Mouse (Mus musculus) kidney, postnatal 0 days (tissue): Measurements from ENCODE around the gene Krtap4-2. TPM values are rescaled to one million over a fixed set of nuclear protein-coding genes. Genes with fewer than 3 reads are reported as not detected.

ENCODE experiments used
- ATAC-seq: fragments of 200-750 bp; cut with Nextera tagmentation; replicated peaks from 2 replicates; pipeline ENCODE4 v1.8.0; 2017; ENCODE audit warnings: low read depth, moderate number of reproducible peaks, moderate TSS enrichment, moderate library complexity; ENCODE audit not compliant: low FRiP score
- DNase-seq: peaks from one replicate; pipeline ENCODE4 v3.0.0-alpha.2; 2016; ENCODE audit warnings: low spot score
- H3K27ac ChIP-seq: fragments of 300-500 bp; sonication (generic); 2 replicates; pipeline ENCODE4 v1.5.1; 2014; ENCODE audit warnings: mild to moderate bottlenecking
- H3K27me3 ChIP-seq: fragments of 300-500 bp; sonication (generic); 2 replicates; pipeline ENCODE4 v1.6.1; 2014; ENCODE audit warnings: low read length, mixed read lengths; ENCODE audit not compliant: insufficient read depth
- H3K36me3 ChIP-seq: fragments of 300-500 bp; sonication (generic); 2 replicates; pipeline ENCODE4 v1.6.1; 2014; ENCODE audit warnings: low read length, mixed read lengths; ENCODE audit not compliant: insufficient read depth
- H3K4me1 ChIP-seq: fragments of 300-500 bp; sonication (generic); replicated peaks from 2 replicates; pipeline ENCODE4 v1.6.1; 2014; ENCODE audit warnings: antibody characterized with exemption, low read length, mixed read lengths; ENCODE audit not compliant: insufficient read depth
- H3K4me2 ChIP-seq: fragments of 300-500 bp; sonication (generic); 2 replicates; pipeline ENCODE4 v1.6.1; 2014; ENCODE audit warnings: mild to moderate bottlenecking, low read length, moderate library complexity, mixed read lengths
- H3K4me3 ChIP-seq: fragments of 300-500 bp; sonication (generic); replicated peaks from 2 replicates; pipeline ENCODE4 v1.5.1; 2014; ENCODE audit warnings: low read depth, low read length
- H3K9ac ChIP-seq: fragments of 300-500 bp; sonication (generic); 2 replicates; pipeline ENCODE4 v1.6.1; 2014; ENCODE audit warnings: low read depth, low read length
- H3K9me3 ChIP-seq: fragments of 300-500 bp; sonication (generic); replicated peaks from 2 replicates; pipeline ENCODE4 v1.6.1; 2016; ENCODE audit warnings: low read length, inconsistent platforms, mixed read lengths
- CTCF ChIP-seq: IDR thresholded peaks from 2 replicates; pipeline ENCODE4 v1.5.1; 2016; ENCODE audit warnings: antibody characterized with exemption, low read depth, mild to moderate bottlenecking, moderate library complexity
- WGBS: fragments of 180-500 bp; shearing (Covaris S2); extraction: QIAGEN DNeasy Blood & Tissue Kit; methylation state at CpG from one replicate; pipeline ENCODE4 v1.1.7; 2014; 5-methylcytosine and 5-hydroxymethylcytosine counted together
- polyA plus RNA-seq: library from polyadenylated mRNA; unstranded; fragments of >200 nt; fragmentation: Nextera tagmentation; extraction: Ambion mirVana; gene quantifications from 2 replicates; pipeline ENCODE4 v1.2.1, GENCODE M21; 2015

The Krtap4-2 gene
- polyA plus RNA-seq, 1 experiment from 2014 or later, result not detected

DNA sequence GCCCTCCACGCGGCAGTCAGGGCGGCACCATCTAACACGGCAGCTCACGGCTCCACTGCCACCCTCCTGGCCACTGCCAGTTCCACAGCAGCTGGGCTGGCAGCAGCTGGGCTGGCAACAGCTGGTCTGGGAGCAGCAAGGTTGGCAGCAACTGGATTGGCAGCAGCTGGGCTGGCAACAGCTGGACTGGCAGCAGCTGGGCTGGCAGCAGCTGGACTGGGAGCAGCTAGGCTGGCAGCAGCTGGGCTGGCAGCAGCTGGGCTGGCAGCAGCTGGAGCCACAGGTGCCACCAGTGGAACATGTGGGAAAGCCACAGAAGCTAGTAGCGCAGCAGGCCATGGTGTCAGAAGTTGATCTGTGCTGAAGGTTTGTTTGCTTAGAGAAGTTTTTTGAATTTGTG is 43.9 kb downstream of the Krtap4-2 start, which contains the start of gene Krtap1-3:
Gene Krtap1-3 (minus strand): TSS at position 359 of the 400 bp plus-strand sequence.
- WGBS, result 82% methylated on average over 6 of the region's 6 CpGs
- Histone ChIP-seq H3K9ac (no peak within 1 kb of the TSS), H3K9me3 (no peaks in the 10 kb centered on the region), H3K27me3 (no peaks in the 10 kb centered on the region), H3K36me3 (no peaks in the 10 kb centered on the region), H3K4me3 (no peak within 1 kb of the TSS), H3K27ac (no peak within 1 kb of the TSS), H3K4me1 (no peaks in the 10 kb centered on the region), H3K4me2 (no peak within 1 kb of the TSS)
- ATAC-seq (no peak), DNase-seq (no peak)
- TF ChIP-seq CTCF, result no peak

DNA sequence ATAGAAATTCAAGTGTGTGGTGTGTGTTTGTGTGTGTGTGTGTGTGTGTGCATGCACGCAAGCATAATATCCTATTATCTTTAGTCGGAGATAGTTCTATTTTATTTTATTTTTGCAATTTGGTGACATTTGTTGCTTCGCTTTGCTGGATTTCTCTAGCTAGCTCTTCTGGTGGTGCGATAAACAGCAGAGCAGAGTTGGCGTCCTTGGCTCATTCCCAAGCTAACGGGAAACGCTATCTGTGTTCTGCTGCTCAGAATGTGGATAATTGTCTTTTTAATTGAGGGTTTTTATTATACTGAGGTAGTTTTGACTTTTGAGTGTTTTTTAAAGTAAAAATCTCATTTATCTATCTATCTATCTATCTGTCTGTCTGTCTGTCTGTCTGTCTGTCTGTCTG is 49.8 kb downstream of the Krtap4-2 start:
- Histone ChIP-seq H3K27ac (no peak overlapping the region), H3K36me3 (no peaks in the 10 kb centered on the region), H3K4me2 (no peak overlapping the region), H3K9me3 (no peaks in the 10 kb centered on the region), H3K4me3 (no peak overlapping the region), H3K4me1 (no peaks in the 10 kb centered on the region), H3K27me3 (no peaks in the 10 kb centered on the region), H3K9ac (no peak overlapping the region)
- WGBS, result 87% methylated on average over 7 of the region's 7 CpGs
- no peak for TF ChIP-seq CTCF
- DNase-seq, result no peak
- no peak for ATAC-seq

Other genes starting within 250 kb of the Krtap4-2 start
- 35.5 and 42.6 TPM in 2 replicates for gene Krt10, start 245.7 kb downstream of the Krtap4-2 start, polyA plus RNA-seq
- not detected in 2 replicates for gene Krt12, start 212.8 kb downstream of the Krtap4-2 start, polyA plus RNA-seq
- gene Krt20, start 196.9 kb downstream of the Krtap4-2 start, polyA plus RNA-seq, result 3.6 and 5.0 TPM in 2 replicates
- 30.6 and 31.8 TPM in 2 replicates for gene Krt23, start 141.9 kb downstream of the Krtap4-2 start, polyA plus RNA-seq
- gene Krt39, start 113.7 kb downstream of the Krtap4-2 start, polyA plus RNA-seq, result 0.45 and 0.46 TPM in 2 replicates
- not detected in 2 replicates for gene Krt40, start 91.9 kb downstream of the Krtap4-2 start, polyA plus RNA-seq
- gene Krtap3-3, start 84.2 kb downstream of the Krtap4-2 start, polyA plus RNA-seq, result not detected in 2 replicates
- not detected in 2 replicates for gene Krtap3-2, start 78.2 kb downstream of the Krtap4-2 start, polyA plus RNA-seq
- not detected in 2 replicates for gene Gm11939, start 75.6 kb downstream of the Krtap4-2 start, polyA plus RNA-seq
- gene Krtap3-1, start 68.5 kb downstream of the Krtap4-2 start, polyA plus RNA-seq, result not detected in 2 replicates
- not detected in 2 replicates for gene Krtap1-5, start 54.1 kb downstream of the Krtap4-2 start, polyA plus RNA-seq
- gene Krtap1-4, start 51.4 kb downstream of the Krtap4-2 start, polyA plus RNA-seq, result not detected in 2 replicates
- not detected in 2 replicates for gene Krtap1-3, start 43.7 kb downstream of the Krtap4-2 start, polyA plus RNA-seq
- gene Krtap9-3, start 37.0 kb downstream of the Krtap4-2 start, polyA plus RNA-seq, result not detected in 2 replicates
- gene Gm11938, start 31.8 kb downstream of the Krtap4-2 start, polyA plus RNA-seq, result not detected in 2 replicates
- not detected in 2 replicates for gene Gm11937, start 24.9 kb downstream of the Krtap4-2 start, polyA plus RNA-seq
- gene Krtap2-4, start 20.2 kb downstream of the Krtap4-2 start, polyA plus RNA-seq, result not detected in 2 replicates
- not detected in 2 replicates for gene Gm11562, start 14.6 kb downstream of the Krtap4-2 start, polyA plus RNA-seq
- gene Krtap4-1, start 6.8 kb downstream of the Krtap4-2 start, polyA plus RNA-seq, result not detected in 2 replicates
- not detected in 2 replicates for gene Krtap4-7, start 9.0 kb upstream of the Krtap4-2 start, polyA plus RNA-seq
- gene Gm11555, start 15.2 kb upstream of the Krtap4-2 start, polyA plus RNA-seq, result not detected in 2 replicates
- gene Gm11563, start 23.9 kb upstream of the Krtap4-2 start, polyA plus RNA-seq, result not detected in 2 replicates
- not detected in 2 replicates for gene Krtap4-6, start 30.9 kb upstream of the Krtap4-2 start, polyA plus RNA-seq
- gene Gm14190, start 55.7 kb upstream of the Krtap4-2 start, polyA plus RNA-seq, result not detected in 2 replicates
- not detected in 2 replicates for gene Gm14180, start 99.2 kb upstream of the Krtap4-2 start, polyA plus RNA-seq
- gene Gm11595, start 137.8 kb upstream of the Krtap4-2 start, polyA plus RNA-seq, result not detected in 2 replicates
- gene Krtap4-8, start 145.6 kb upstream of the Krtap4-2 start, polyA plus RNA-seq, result not detected in 2 replicates
- not detected in 2 replicates for gene Krtap4-9, start 150.1 kb upstream of the Krtap4-2 start, polyA plus RNA-seq
- not detected in 2 replicates for gene Gm11596, start 158.4 kb upstream of the Krtap4-2 start, polyA plus RNA-seq
- gene Gm11569, start 163.8 kb upstream of the Krtap4-2 start, polyA plus RNA-seq, result not detected in 2 replicates
- gene Gm11554, start 169.4 kb upstream of the Krtap4-2 start, polyA plus RNA-seq, result not detected in 2 replicates
- not detected in 2 replicates for gene Krtap4-13, start 174.8 kb upstream of the Krtap4-2 start, polyA plus RNA-seq
- not detected in 2 replicates for gene Gm11564, start 180.6 kb upstream of the Krtap4-2 start, polyA plus RNA-seq
- not detected in 2 replicates for gene 2300003K06Rik, start 203.0 kb upstream of the Krtap4-2 start, polyA plus RNA-seq
- gene Krtap4-16, start 216.5 kb upstream of the Krtap4-2 start, polyA plus RNA-seq, result not detected in 2 replicates
- gene Gm11568, start 222.8 kb upstream of the Krtap4-2 start, polyA plus RNA-seq, result not detected in 2 replicates
- gene Gm11559, start 229.4 kb upstream of the Krtap4-2 start, polyA plus RNA-seq, result not detected in 2 replicates
- gene Krtap9-1, start 238.3 kb upstream of the Krtap4-2 start, polyA plus RNA-seq, result not detected in 2 replicates
- not detected in 2 replicates for gene Gm11567, start 244.1 kb upstream of the Krtap4-2 start, polyA plus RNA-seq